Mouse (Mus musculus) 3T3-L1 (cell line): ENCODE data around the gene Timm23.
"Not testable (repeated sequence)": the region's sequence is repeated elsewhere in the genome, so short reads cannot be mapped to it uniquely, and the experiment has no call there.

ENCODE experiments used
- DNase-seq: peaks from one replicate; pipeline ENCODE4 v3.0.0-alpha.2; 2015; ENCODE audit warnings: low read depth, low spot score

The Timm23 gene

GRCm38 (mm10) chr14:32165278-32166061, 36.2 kb downstream of the Timm23 start:
- DNase-seq: peak; percentile 71

GRCm38 (mm10) chr14:32164173-32165051, 37.3 kb downstream of the Timm23 start:
- no peak for DNase-seq

GRCm38 (mm10) chr14:32163203-32163888, 38.4 kb downstream of the Timm23 start:
- DNase-seq: no peak

- DNase-seq: no peak
These were observed 39.5 kb downstream of the Timm23 start for GRCm38 (mm10) chr14:32162231-32162630.

- no peak for DNase-seq
These were observed 40.4 kb downstream of the Timm23 start for GRCm38 (mm10) chr14:32161090-32161885.

- DNase-seq: no peak
These were observed 41.1 kb downstream of the Timm23 start for GRCm38 (mm10) chr14:32160563-32160962.

- peak; percentile 100 for DNase-seq
These were observed 41.9 kb downstream of the Timm23 start, which contains the start of gene Ncoa4 for GRCm38 (mm10) chr14:32159690-32160246. Gene Ncoa4 (plus strand): TSS chr14:32159865.

- peak; percentile 82 for DNase-seq
These were observed 42.5 kb downstream of the Timm23 start for GRCm38 (mm10) chr14:32159150-32159670.

- no peak for DNase-seq
These were observed 46.9 kb downstream of the Timm23 start for GRCm38 (mm10) chr14:32154758-32155157.

- DNase-seq: no peak
These were observed 48.5 kb downstream of the Timm23 start for GRCm38 (mm10) chr14:32153156-32153555.

- DNase-seq: no peak
These were observed 49.3 kb downstream of the Timm23 start for GRCm38 (mm10) chr14:32152243-32152965.

GRCm38 (mm10) chr14:32150872-32151271, 50.8 kb downstream of the Timm23 start:
- DNase-seq: no peak

GRCm38 (mm10) chr14:32146578-32146977, 55.1 kb downstream of the Timm23 start:
- DNase-seq: no peak

GRCm38 (mm10) chr14:32145809-32146511, 55.7 kb downstream of the Timm23 start:
- DNase-seq: no peak

- DNase-seq: no peak
These were observed 56.3 kb downstream of the Timm23 start for GRCm38 (mm10) chr14:32145401-32145800.

- no peak for DNase-seq
These were observed 57.0 kb downstream of the Timm23 start for GRCm38 (mm10) chr14:32144734-32145133.

- no peak for DNase-seq
These were observed 60.0 kb downstream of the Timm23 start, which contains the start of gene Msmb for GRCm38 (mm10) chr14:32141723-32142122. Gene Msmb (plus strand): TSS chr14:32142023.

GRCm38 (mm10) chr14:32140359-32140965, 61.2 kb downstream of the Timm23 start:
- DNase-seq: peak; percentile 6

GRCm38 (mm10) chr14:32136467-32136866, 65.2 kb downstream of the Timm23 start:
- DNase-seq: not testable (repeated sequence)
